Mouse (Mus musculus) ES-Bruce4 (cell line): ENCODE measurements around the gene Ephb3.

Source experiments
- CTCF ChIP-seq: IDR thresholded peaks from one replicate; pipeline ENCODE4 v1.8.1; 2011; ENCODE audit warnings: low read depth, low read length
- POLR2A ChIP-seq: IDR thresholded peaks from one replicate; pipeline ENCODE4 v1.8.1; 2011; ENCODE audit warnings: low read length; ENCODE audit not compliant: insufficient read depth

DNA sequence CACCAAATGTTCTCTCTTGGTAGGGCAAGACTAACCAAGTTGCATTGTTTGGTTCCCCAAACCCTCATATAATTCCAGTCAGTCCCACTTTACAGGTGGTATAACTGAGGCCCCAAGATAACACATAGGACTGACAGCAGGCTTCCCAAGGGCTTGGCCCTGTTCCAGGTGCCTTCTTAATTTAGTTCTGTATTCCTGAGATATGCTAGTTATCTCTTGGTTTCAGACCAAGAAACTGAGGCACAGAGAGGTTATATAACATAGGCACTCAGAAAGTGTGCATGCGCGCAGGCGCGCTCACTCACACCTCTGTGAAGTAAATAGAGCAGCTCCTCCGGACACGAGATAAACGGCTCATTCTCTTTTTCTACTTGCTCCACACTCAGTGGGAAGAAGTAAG, 9.4 kb downstream of the Ephb3 start:
- TF ChIP-seq CTCF (no peak), POLR2A (no peak)
